In the genomic region with DNA sequence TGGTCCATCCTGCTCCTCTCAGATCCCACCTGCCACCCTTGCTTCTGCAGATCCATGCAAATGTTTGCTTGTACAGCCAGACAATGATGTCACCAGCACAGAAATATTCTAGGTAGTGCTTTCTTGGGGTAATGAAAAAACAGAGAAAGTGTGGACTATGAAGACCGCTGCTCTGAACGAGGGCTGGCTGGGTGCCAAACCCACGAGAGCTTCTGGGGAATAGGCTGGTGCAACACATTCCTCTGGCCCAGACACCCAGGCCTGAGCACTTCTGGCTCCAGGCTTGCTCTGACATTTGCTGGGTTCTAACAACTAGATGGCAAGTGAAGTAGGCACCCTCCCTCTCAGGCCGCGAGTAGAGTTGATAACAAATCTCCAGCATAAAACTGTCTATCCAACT, we compare ENCODE assay signal across 9 mouse cellular contexts. TPM values are rescaled to one million over a fixed set of nuclear protein-coding genes. Genes with fewer than 3 reads are reported as not detected.
A peak's percentile ranks its signal among the peaks of the same experiment; 100 is the strongest.
DNase-seq lines count a peak whose midpoint lies in the region; ATAC-seq lines count a peak whose summit lies in the region.
"Had no signal": no experiment of that assay in that cellular context is flagged by ENCODE, and none has a peak within 500 bp of the region (broad histone marks: within the 10 kb centered on the region; RNA-seq: fewer than 3 reads in every experiment).

No protein-coding gene starts in this region.

- H3K9me3 ChIP-seq in midbrain, embryonic 13.5 days: no peaks in the 10 kb centered on the region
- no peaks in the 10 kb centered on the region for H3K9me3 ChIP-seq in midbrain, embryonic 11.5 days (ENCODE audit: control insufficient read depth, low read length)
- no peaks in the 10 kb centered on the region for H3K9me3 ChIP-seq in embryonic facial prominence, embryonic 15.5 days (replicated peaks)
- no peaks in the 10 kb centered on the region for H3K9me3 ChIP-seq in limb, embryonic 13.5 days
- H3K9me3 ChIP-seq: liver, embryonic 13.5 days had no signal

- H3K4me1 ChIP-seq in midbrain, embryonic 13.5 days (replicated peaks): peaks cover 56% of the 10 kb centered on the region
- peaks cover 4% of the 10 kb centered on the region; the same call in 1 of the 2 replicates for H3K4me1 ChIP-seq in midbrain, embryonic 11.5 days (ENCODE audit: control insufficient read depth, insufficient read depth, low read length)
- peaks cover 48% of the 10 kb centered on the region for H3K4me1 ChIP-seq in embryonic facial prominence, embryonic 15.5 days
- H3K4me1 ChIP-seq in limb, embryonic 13.5 days: peaks cover 61% of the 10 kb centered on the region

- no peak overlapping the region for H3K4me3 ChIP-seq in midbrain, embryonic 13.5 days (replicated peaks)
- H3K4me3 ChIP-seq in midbrain, embryonic 11.5 days (ENCODE audit: low read depth, low read length): no peak overlapping the region
- no peak overlapping the region for H3K4me3 ChIP-seq in embryonic facial prominence, embryonic 15.5 days (replicated peaks)
- no peak overlapping the region for H3K4me3 ChIP-seq in limb, embryonic 13.5 days
- H3K4me3 ChIP-seq: liver, embryonic 13.5 days had no signal

- WGBS in midbrain, embryonic 13.5 days: 58% methylated on average over 5 of the region's 5 CpGs
- 81% methylated on average over 5 of the region's 5 CpGs for WGBS in midbrain, embryonic 11.5 days
- 25% methylated on average over 5 of the region's 5 CpGs for WGBS in embryonic facial prominence, embryonic 15.5 days
- WGBS in limb, embryonic 13.5 days: 23% methylated on average over 5 of the region's 5 CpGs

- no peaks in the 10 kb centered on the region for H3K27me3 ChIP-seq in midbrain, embryonic 13.5 days
- H3K27me3 ChIP-seq in midbrain, embryonic 11.5 days (ENCODE audit: control insufficient read depth, insufficient read depth, low read length): no peaks in the 10 kb centered on the region
- no peaks in the 10 kb centered on the region for H3K27me3 ChIP-seq in embryonic facial prominence, embryonic 15.5 days
- peaks cover 14% of the 10 kb centered on the region for H3K27me3 ChIP-seq in limb, embryonic 13.5 days
- H3K27me3 ChIP-seq: liver, embryonic 13.5 days had no signal

- no peak for DNase-seq in midbrain, embryonic 11.5 days (ENCODE audit: low spot score, missing footprints)
- DNase-seq in adrenal gland, postnatal 10 days: peak; percentile 82
- peak; percentile 79 to 80 for DNase-seq in heart, postnatal 10 days
- DNase-seq in right cerebral cortex, adult 2 months (ENCODE audit: low spot score in 2 of 2): peak; percentile 29 to 41
- no peak for DNase-seq in c-Kit-positive CD71-positive TER-119-positive erythroid progenitor cells, embryonic 14.5 days (ENCODE audit: low spot score)
- DNase-seq: liver, embryonic 13.5 days had no signal

- intact Hi-C loops in heart, postnatal 10 days (cut with DNase I): no loop called here

- H3K36me3 ChIP-seq in midbrain, embryonic 13.5 days: no peaks in the 10 kb centered on the region
- no peaks in the 10 kb centered on the region for H3K36me3 ChIP-seq in midbrain, embryonic 11.5 days (ENCODE audit: control insufficient read depth, insufficient read depth, low read length)
- H3K36me3 ChIP-seq in embryonic facial prominence, embryonic 15.5 days: no peaks in the 10 kb centered on the region
- no peaks in the 10 kb centered on the region for H3K36me3 ChIP-seq in limb, embryonic 13.5 days
- H3K36me3 ChIP-seq: liver, embryonic 13.5 days had no signal

- ATAC-seq in midbrain, embryonic 13.5 days: no peak
- ATAC-seq in midbrain, embryonic 11.5 days (ENCODE audit: low FRiP score): no peak
- ATAC-seq in embryonic facial prominence, embryonic 15.5 days (ENCODE audit: insufficient number of reproducible peaks, low FRiP score, low TSS enrichment, low read depth): peak; percentile 56; the same call in 1 of the 2 replicates
- peak; percentile 57; the same call in 1 of the 2 replicates for ATAC-seq in limb, embryonic 13.5 days (ENCODE audit: low FRiP score, low read depth)

- H3K9ac ChIP-seq in midbrain, embryonic 13.5 days (replicated peaks): no peak overlapping the region
- H3K9ac ChIP-seq in midbrain, embryonic 11.5 days (ENCODE audit: low read length): no peak overlapping the region
- H3K9ac ChIP-seq in embryonic facial prominence, embryonic 15.5 days: no peak overlapping the region
- H3K9ac ChIP-seq in limb, embryonic 13.5 days: no peak overlapping the region
- H3K9ac ChIP-seq: liver, embryonic 13.5 days had no signal

- H3K4me2 ChIP-seq in midbrain, embryonic 13.5 days (replicated peaks): no peak overlapping the region
- no peak overlapping the region for H3K4me2 ChIP-seq in midbrain, embryonic 11.5 days
- no peak overlapping the region for H3K4me2 ChIP-seq in embryonic facial prominence, embryonic 15.5 days (replicated peaks)
- peak overlapping the region; percentile 2; the same call in 1 of the 2 replicates for H3K4me2 ChIP-seq in limb, embryonic 13.5 days (replicated peaks)
- H3K4me2 ChIP-seq: liver, embryonic 13.5 days had no signal

- H3K27ac ChIP-seq in midbrain, embryonic 13.5 days: peak overlapping the region; percentile 14; the same call in 1 of the 2 replicates
- no peak overlapping the region for H3K27ac ChIP-seq in midbrain, embryonic 11.5 days (ENCODE audit: low read depth, low read length)
- no peak overlapping the region for H3K27ac ChIP-seq in embryonic facial prominence, embryonic 15.5 days (replicated peaks)
- peak overlapping the region; percentile 11; the same call in 1 of the 2 replicates for H3K27ac ChIP-seq in limb, embryonic 13.5 days
- H3K27ac ChIP-seq: liver, embryonic 13.5 days had no signal

RNA-seq across cellular contexts. Expression of a gene that starts 11.6 kb away (rescaled TPM):
- 126 TPM in 2 replicates for polyA plus RNA-seq in midbrain, embryonic 13.5 days (2015; fragmentation: Nextera tagmentation; extraction: Ambion mirVana)
- polyA plus RNA-seq in midbrain, embryonic 11.5 days (2014; fragmentation: Nextera tagmentation; extraction: Ambion mirVana): 117 and 130 TPM in 2 replicates
- total RNA-seq in adrenal gland, postnatal 10 days (2021): 10 to 100 TPM; 79.1 to 95.4 TPM
- polyA plus RNA-seq in embryonic facial prominence, embryonic 15.5 days (2015; fragmentation: Nextera tagmentation; extraction: Ambion mirVana): 72.7 and 78.0 TPM in 2 replicates
- total RNA-seq in heart, postnatal 10 days (2021): 100 to 1,000 TPM; 113 to 119 TPM
- 80.8 and 83.7 TPM in 2 replicates for polyA plus RNA-seq in limb, embryonic 13.5 days (2015; fragmentation: Nextera tagmentation; extraction: Ambion mirVana)

Comparison
In these comparisons a context has a peak if more than half of its experiments do, and no peak if none do; other contexts are left out.
1. H3K27ac ChIP-seq: peak in midbrain, embryonic 13.5 days (single experiment) and limb, embryonic 13.5 days (single experiment); none in midbrain, embryonic 11.5 days (single experiment) and embryonic facial prominence, embryonic 15.5 days (single experiment).
2. ATAC-seq: peak in embryonic facial prominence, embryonic 15.5 days (single experiment) and limb, embryonic 13.5 days (single experiment); none in midbrain, embryonic 13.5 days (single experiment) and midbrain, embryonic 11.5 days (single experiment).
3. DNase-seq: peak in adrenal gland, postnatal 10 days (single experiment), heart, postnatal 10 days (2 of 2) and right cerebral cortex, adult 2 months (2 of 2); none in midbrain, embryonic 11.5 days (single experiment) and c-Kit-positive CD71-positive TER-119-positive erythroid progenitor cells, embryonic 14.5 days (single experiment).